Mouse (Mus musculus): Measurements from ENCODE around the gene Lrrc40.
"Not testable (repeated sequence)": the region's sequence is repeated elsewhere in the genome, so short reads cannot be mapped to it uniquely, and the experiment has no call there.

Gene Lrrc40

DNA sequence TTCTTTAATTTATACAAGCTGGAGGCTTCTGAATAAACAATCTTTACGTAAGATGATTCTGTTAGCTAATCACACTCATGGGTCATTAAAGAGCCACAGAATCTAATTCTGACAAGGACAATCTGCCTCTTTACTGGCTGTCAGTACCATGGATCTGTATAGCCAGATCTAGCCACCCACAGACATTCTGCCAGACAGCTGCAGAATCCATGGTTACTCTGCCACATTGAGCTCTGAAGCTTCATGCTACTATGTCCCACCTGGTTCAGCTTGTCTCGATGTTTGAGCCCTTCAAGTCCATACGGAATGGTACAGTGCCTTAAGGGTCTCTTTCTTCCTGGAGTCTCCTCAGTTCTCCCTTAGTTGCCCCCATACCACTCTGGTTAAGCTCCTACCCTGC is 55.1 kb downstream of the Lrrc40 start:
- no peak for DNase-seq

DNA sequence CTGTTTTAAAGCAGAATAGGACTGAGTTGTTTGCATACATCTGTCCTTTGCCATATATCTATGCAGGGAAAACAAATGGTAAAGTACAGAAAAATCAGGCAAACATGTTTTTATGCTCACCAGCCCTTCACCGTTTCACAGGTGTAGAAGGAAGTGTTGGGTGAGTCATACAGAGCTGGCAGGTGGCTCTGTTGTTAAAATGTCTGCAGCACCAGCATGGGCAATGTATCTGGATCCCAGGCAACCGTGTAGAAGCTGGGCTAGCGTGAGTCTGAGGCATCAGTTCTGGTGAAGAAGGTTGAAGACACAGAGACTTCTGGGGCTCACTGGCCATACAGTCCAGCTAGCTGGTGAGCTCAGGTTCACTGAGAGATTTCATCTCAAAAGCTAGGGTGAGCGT is 57.5 kb downstream of the Lrrc40 start:
- no peak for DNase-seq

DNA sequence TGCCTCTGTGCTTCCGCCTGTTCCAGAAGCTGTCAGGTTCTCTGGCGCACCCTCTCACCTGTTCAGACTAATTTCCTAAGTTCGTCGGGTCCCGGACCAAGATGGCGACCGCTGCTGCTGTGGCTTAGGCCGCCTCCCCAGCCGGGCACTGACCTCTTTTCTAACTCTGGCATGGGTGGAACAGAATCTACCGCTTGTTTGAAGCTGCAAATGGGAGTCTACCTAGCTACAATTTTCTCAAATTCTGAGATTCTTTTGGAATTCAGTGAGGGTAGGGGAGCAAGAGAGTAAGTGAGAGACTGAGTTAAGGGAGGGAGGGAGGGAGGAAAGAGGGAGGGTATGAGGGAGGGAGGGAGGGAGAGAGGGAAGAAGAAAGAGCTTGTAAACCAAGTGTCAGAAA is 65.6 kb downstream of the Lrrc40 start:
- DNase-seq = not testable (repeated sequence)

DNA sequence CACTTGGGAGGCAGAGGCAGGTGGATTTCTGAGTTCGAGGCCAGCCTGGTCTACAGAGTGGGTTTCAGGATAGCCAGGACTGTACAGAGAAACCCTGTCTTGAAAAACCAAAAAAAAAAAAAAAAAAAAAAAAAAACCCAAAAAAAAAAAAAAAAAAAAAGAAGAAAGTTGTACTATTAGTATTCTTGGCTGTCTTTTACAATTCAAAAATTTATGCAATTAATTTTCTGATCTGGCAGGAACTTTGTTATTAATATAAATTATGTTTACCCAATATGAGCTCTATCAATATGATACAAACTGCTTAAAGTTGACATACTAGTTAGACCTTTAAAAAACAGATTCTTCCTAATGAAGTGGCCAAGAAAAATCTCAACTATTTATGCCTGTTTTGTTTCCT is 66.1 kb downstream of the Lrrc40 start:
- DNase-seq = not testable (repeated sequence)

DNA sequence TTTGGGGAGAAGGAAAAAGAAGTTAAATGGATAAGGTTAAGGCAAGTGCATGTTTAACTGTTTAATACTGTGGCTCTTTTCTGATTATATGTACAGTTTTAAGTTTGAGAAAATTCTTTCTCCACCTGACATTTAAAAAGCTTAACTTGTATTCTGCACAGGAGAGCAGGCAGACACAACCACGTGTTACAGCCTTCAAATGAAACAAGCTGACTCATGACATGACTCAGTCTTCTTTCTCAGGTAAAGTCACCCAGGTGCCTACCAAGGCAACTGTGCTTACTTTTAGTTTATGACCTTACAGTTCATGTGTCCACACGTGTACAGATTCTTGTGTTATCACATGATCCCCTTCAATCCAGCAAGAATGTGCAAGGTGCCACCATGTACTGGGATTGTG is 67.0 kb downstream of the Lrrc40 start:
- no peak for DNase-seq

DNA sequence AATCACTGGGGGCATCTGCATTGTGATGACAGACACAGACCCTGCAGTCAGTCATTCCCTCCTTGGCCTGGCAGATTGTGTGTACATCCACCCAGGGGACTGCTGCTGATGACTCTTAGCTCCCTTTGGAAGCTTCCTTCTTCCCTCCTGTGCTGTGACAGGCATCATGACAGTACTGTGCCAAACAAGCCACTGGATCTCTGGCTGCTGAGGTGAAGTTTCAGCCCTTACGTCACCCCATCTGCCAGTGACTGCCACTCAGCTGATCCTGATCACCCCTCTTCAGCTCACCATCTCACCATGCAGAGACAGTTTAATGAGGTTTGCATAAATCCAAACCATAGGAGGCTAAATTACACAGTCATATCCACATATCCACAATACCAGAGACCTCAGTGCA is 68.8 kb downstream of the Lrrc40 start:
- DNase-seq = no peak
